Mouse (Mus musculus) midbrain, embryonic 12.5 days (tissue): Measurements from ENCODE around the gene Grk3. TPM values are rescaled to one million over a fixed set of nuclear protein-coding genes. Genes with fewer than 3 reads are reported as not detected.

Experiments
- ATAC-seq: fragments of 200-750 bp; cut with Nextera tagmentation; 2 replicates; pipeline ENCODE4 v1.8.0; 2017; ENCODE audit warnings: low read depth, moderate TSS enrichment, moderate library complexity; ENCODE audit not compliant: low FRiP score
- H3K27ac ChIP-seq: fragments of 300-500 bp; sonication (generic); replicated peaks from 2 replicates; pipeline ENCODE4 v1.5.1; 2016; ENCODE audit warnings: mild to moderate bottlenecking
- H3K27me3 ChIP-seq: fragments of 300-500 bp; sonication (generic); 2 replicates; pipeline ENCODE4 v1.6.1; 2016; ENCODE audit warnings: mild to moderate bottlenecking
- H3K36me3 ChIP-seq: fragments of 300-500 bp; sonication (generic); 2 replicates; pipeline ENCODE4 v1.6.1; 2016
- H3K4me1 ChIP-seq: fragments of 300-500 bp; sonication (generic); 2 replicates; pipeline ENCODE4 v1.6.1; 2016
- H3K4me2 ChIP-seq: fragments of 300-500 bp; sonication (generic); replicated peaks from 2 replicates; pipeline ENCODE4 v1.6.1; 2016; ENCODE audit warnings: mild to moderate bottlenecking, moderate library complexity
- H3K4me3 ChIP-seq: fragments of 300-500 bp; sonication (generic); 2 replicates; pipeline ENCODE4 v1.5.1; 2016; ENCODE audit warnings: mild to moderate bottlenecking
- H3K9ac ChIP-seq: fragments of 300-500 bp; sonication (generic); replicated peaks from 2 replicates; pipeline ENCODE4 v1.6.1; 2016; ENCODE audit warnings: mild to moderate bottlenecking, moderate library complexity
- H3K9me3 ChIP-seq: fragments of 300-500 bp; sonication (generic); 2 replicates; pipeline ENCODE4 v1.6.1; 2016; ENCODE audit warnings: mild to moderate bottlenecking
- WGBS: fragments of 180-500 bp; shearing (Covaris S2); methylation state at CpG from one replicate; pipeline ENCODE4 v1.1.7; 2016; 5-methylcytosine and 5-hydroxymethylcytosine counted together
- polyA plus RNA-seq: library from polyadenylated mRNA; unstranded; fragments of >200 nt; fragmentation: Nextera tagmentation; extraction: Ambion mirVana; gene quantifications from 2 replicates; pipeline ENCODE4 v1.2.1, GENCODE M21; 2016

Gene Grk3
- polyA plus RNA-seq = 10.4 and 10.6 TPM in 2 replicates

DNA sequence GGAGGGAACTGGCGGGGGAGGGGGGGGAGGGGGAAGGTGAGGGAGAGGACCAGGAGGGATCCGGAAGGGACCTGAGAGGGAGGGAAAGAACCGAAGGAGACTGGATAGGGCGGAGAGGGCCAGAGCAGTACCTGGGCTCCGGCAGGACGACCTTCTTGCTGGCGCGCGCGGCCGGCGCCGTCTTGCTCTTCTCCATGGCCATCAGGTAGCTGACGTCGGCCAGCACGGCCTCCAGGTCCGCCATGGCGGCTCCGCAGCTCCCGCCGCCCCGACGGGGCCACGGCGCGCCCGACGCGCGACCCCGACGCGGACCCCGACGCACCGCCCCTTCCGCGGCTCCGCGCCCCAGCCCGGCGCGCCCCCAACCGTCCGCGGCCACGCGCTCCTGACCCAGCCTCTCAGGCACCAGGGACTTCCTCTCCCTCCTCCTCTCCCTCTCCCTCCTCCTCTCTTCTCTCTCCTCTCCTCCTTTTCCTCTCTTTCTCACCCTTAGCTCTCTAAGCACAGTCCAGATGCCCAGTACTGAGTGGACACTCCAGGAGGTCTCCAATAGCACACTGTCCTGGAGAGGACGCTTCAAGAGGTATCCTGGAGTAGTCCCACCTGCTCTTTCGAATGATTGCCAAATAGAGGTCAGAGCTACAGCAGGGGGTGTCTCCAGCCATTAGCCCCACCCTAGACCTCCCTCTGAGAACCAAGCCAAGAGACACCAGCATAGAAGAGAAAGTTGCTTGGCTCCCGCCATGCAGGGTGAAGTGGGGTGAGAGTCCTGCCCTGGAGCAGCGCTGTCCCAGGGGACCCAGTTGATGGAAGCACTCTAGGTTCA lies at the start of gene Grk3:
TSS of gene Grk3 (minus strand) at position 556 of the 826 bp plus-strand sequence.
- WGBS = 10% methylated on average over 15 of the region's 52 CpGs

DNA sequence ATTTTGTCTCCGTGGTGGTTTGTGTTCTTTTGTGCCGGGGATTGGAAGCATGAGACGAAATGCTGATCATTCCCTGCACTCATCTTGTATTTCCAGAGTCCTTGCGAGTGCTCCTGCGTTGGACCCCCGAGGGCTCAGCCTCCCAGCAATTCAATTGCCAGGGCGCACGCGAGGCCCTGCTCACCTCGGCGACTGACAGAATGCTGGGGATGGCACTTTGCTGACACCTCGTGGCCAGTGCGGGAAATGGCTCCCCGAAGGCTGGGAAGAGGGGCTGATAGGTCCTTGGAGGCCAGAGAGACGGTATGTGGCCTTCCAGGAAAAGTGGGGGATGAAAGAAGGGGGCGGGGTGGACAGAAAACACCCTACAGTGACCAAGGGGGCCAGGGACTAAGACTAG lies 38.7 kb upstream of the Grk3 start:
- H3K9ac ChIP-seq = no peak overlapping the region
- peaks cover 11% of the 10 kb centered on the region for H3K4me1 ChIP-seq
- no peak overlapping the region for H3K27ac ChIP-seq
- no peaks in the 10 kb centered on the region for H3K9me3 ChIP-seq
- H3K27me3 ChIP-seq = peaks cover 13% of the 10 kb centered on the region
- H3K4me3 ChIP-seq = no peak overlapping the region
- 4% methylated on average over 16 of the region's 16 CpGs for WGBS
- peak; percentile 54 for ATAC-seq
- H3K36me3 ChIP-seq = no peaks in the 10 kb centered on the region
- H3K4me2 ChIP-seq = no peak overlapping the region

More for the DNA sequence above, at the start of gene Grk3:
- Histone ChIP-seq H3K27ac (no peak within 1 kb of the TSS), H3K4me3 (peak within 1 kb of the TSS; percentile 58), H3K36me3 (no peaks in the 10 kb centered on the region), H3K9ac (peak within 1 kb of the TSS; percentile 65), H3K9me3 (no peaks in the 10 kb centered on the region), H3K4me1 (peaks cover 11% of the 10 kb centered on the region), H3K27me3 (peaks cover 25% of the 10 kb centered on the region), H3K4me2 (peak within 1 kb of the TSS; percentile 69)
- ATAC-seq = peak; percentile 69

GRCm38 (mm10) chr5:113050581-113051185 lies 35.1 kb upstream of the Grk3 start:
- no peak for ATAC-seq
- H3K4me1 ChIP-seq = peaks cover 14% of the 10 kb centered on the region
- no peak overlapping the region for H3K27ac ChIP-seq
- H3K27me3 ChIP-seq = peaks cover 9% of the 10 kb centered on the region
- no peak overlapping the region for H3K4me3 ChIP-seq
- no peaks in the 10 kb centered on the region for H3K9me3 ChIP-seq
- no peak overlapping the region for H3K9ac ChIP-seq
- no peak overlapping the region for H3K4me2 ChIP-seq
- 82% methylated on average over 7 of the region's 7 CpGs for WGBS
- no peaks in the 10 kb centered on the region for H3K36me3 ChIP-seq

DNA sequence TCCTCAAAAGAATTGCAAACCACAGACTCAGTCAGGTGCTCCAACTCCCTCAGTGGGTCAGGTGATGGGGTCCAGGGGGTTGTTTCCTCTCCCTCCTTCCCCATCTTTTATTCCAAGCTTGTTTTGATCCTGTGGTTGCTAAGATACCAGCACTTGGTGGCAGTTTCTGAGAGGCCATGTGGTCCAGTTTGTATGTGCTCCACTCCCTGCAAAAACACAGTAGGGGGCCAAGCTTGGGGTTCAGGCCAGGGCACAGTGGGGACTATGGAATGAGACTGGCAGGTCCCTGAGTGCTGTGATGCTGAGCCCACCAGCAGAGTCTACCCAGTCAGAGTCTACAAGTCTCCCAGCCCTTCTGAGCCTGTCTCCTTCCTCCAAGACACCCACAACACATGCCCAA lies 34.3 kb upstream of the Grk3 start:
- H3K27me3 ChIP-seq = peaks cover 4% of the 10 kb centered on the region

DNA sequence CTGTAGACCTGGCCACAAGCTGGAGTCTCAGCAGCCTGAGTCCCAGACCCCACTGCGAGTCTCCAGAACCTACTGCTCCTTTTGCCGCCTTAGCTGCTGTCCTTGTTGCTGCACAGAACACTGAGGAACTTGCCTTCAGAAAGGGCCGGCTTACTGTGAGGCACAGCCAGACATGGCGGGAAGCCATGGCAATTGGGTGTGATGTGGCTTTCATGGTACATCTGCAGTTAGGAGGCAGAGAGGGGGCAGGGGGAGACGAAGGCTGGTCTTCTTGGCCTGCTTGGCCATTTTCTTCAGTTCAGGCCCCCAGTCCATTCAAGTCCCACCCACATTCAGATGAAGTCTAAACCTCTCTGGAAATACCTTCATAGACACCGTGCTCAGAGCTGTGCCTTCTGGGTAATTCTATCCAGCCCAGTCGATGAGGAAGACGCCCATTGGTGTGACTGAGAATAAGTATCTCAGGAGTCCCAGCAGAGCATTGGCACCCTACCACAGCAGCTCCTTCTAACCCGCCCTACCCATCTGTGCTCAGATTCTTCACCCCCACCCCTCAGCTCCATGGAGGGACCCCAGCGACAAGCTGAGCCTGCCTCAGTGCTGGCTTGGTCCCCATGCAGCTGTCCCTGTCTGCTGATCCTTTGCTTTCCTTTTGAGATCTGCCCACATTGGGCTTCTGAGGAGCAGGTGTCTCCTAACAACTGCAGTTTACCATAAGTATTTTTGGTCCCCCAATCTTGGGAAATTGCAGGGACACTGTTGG lies 30.1 kb upstream of the Grk3 start:
- H3K4me1 ChIP-seq = peaks cover 28% of the 10 kb centered on the region
- ATAC-seq = no peak
- no peak overlapping the region for H3K4me2 ChIP-seq
- H3K4me3 ChIP-seq = no peak overlapping the region
- no peaks in the 10 kb centered on the region; the same call in 1 of the 2 replicates for H3K27me3 ChIP-seq
- H3K9me3 ChIP-seq = no peaks in the 10 kb centered on the region
- 87% methylated on average over 10 of the region's 10 CpGs for WGBS
- H3K36me3 ChIP-seq = no peaks in the 10 kb centered on the region
- H3K27ac ChIP-seq = no peak overlapping the region
- no peak overlapping the region for H3K9ac ChIP-seq

More for the DNA sequence above, 34.3 kb upstream of the Grk3 start:
- Histone ChIP-seq H3K4me3 (no peak overlapping the region), H3K9me3 (no peaks in the 10 kb centered on the region), H3K4me1 (peaks cover 14% of the 10 kb centered on the region), H3K27ac (no peak overlapping the region), H3K9ac (no peak overlapping the region), H3K36me3 (no peaks in the 10 kb centered on the region), H3K4me2 (no peak overlapping the region)
- ATAC-seq = no peak

GRCm38 (mm10) chr5:113043531-113043930 lies 27.9 kb upstream of the Grk3 start:
- 89% methylated on average over 8 of the region's 8 CpGs for WGBS
- no peak overlapping the region for H3K27ac ChIP-seq

DNA sequence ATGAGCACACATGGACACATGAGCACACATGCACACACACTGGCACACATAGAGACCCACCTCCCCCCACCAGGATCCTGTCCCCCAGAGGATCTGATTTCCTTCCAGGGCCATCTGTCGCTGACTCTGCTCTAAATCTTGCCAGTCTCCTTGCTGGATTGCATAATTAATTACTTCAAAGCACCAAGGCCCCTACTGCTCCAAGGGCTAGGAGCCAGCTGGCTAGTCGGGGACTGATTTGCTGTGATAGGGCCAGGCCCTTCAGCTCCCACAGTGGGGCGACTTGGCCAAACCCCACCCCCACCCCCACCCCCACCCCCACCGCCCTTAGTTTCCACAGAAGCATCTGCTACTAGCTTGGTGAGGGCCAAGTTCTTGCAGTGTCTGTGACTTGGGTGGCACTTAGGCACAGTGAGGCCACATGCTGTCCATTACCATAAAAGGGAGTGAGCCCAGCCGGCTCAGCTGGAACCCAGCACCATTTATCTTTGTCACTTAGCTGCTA lies 26.0 kb upstream of the Grk3 start:
- Histone ChIP-seq H3K4me3 (no peak overlapping the region), H3K27me3 (no peaks in the 10 kb centered on the region), H3K27ac (peak overlapping the region; percentile 77), H3K4me2 (no peak overlapping the region), H3K36me3 (no peaks in the 10 kb centered on the region), H3K9me3 (no peaks in the 10 kb centered on the region), H3K4me1 (peaks cover 19% of the 10 kb centered on the region), H3K9ac (no peak overlapping the region)
- ATAC-seq = peak; percentile 93
- WGBS = 9% methylated on average over 5 of the region's 5 CpGs

More at GRCm38 (mm10) chr5:113043531-113043930, 27.9 kb upstream of the Grk3 start:
- Histone ChIP-seq H3K4me1 (peaks cover 18% of the 10 kb centered on the region), H3K4me3 (no peak overlapping the region), H3K36me3 (no peaks in the 10 kb centered on the region), H3K27me3 (no peaks in the 10 kb centered on the region), H3K9me3 (no peaks in the 10 kb centered on the region), H3K9ac (no peak overlapping the region), H3K4me2 (no peak overlapping the region)
- ATAC-seq = no peak

GRCm38 (mm10) chr5:113040776-113041175 lies 25.2 kb upstream of the Grk3 start:
- Histone ChIP-seq H3K4me1 (peaks cover 18% of the 10 kb centered on the region), H3K4me2 (no peak overlapping the region), H3K36me3 (no peaks in the 10 kb centered on the region), H3K27ac (peak overlapping the region; percentile 77), H3K9me3 (no peaks in the 10 kb centered on the region), H3K9ac (no peak overlapping the region), H3K27me3 (no peaks in the 10 kb centered on the region), H3K4me3 (no peak overlapping the region)
- WGBS = 79% methylated on average over 6 of the region's 6 CpGs
- no peak for ATAC-seq

DNA sequence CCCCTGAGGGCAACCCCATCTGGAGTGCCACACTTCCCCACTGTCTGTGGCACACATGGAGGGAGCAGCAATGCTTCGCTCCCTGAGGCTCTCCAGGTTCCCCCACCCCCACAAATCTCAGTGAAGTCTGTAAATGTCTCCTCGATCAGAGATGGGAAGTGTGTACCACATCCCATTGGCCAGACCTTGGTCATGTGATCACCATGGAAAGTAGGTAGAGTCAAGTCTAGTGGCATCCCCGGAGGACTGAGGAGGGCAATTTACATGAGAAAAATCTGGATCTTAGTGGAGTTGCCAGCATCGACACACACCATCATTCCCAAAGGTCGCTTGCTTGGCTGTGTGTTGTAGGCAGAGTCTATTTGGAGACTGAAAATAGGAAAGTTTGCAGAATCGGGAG lies 23.0 kb upstream of the Grk3 start:
- H3K36me3 ChIP-seq = no peaks in the 10 kb centered on the region
- H3K27ac ChIP-seq = no peak overlapping the region
- peaks cover 31% of the 10 kb centered on the region for H3K4me1 ChIP-seq
- H3K9me3 ChIP-seq = no peaks in the 10 kb centered on the region
- H3K9ac ChIP-seq = no peak overlapping the region
- H3K4me2 ChIP-seq = no peak overlapping the region
- no peaks in the 10 kb centered on the region for H3K27me3 ChIP-seq
- ATAC-seq = no peak
- WGBS = 83% methylated on average over 6 of the region's 6 CpGs
- H3K4me3 ChIP-seq = no peak overlapping the region

DNA sequence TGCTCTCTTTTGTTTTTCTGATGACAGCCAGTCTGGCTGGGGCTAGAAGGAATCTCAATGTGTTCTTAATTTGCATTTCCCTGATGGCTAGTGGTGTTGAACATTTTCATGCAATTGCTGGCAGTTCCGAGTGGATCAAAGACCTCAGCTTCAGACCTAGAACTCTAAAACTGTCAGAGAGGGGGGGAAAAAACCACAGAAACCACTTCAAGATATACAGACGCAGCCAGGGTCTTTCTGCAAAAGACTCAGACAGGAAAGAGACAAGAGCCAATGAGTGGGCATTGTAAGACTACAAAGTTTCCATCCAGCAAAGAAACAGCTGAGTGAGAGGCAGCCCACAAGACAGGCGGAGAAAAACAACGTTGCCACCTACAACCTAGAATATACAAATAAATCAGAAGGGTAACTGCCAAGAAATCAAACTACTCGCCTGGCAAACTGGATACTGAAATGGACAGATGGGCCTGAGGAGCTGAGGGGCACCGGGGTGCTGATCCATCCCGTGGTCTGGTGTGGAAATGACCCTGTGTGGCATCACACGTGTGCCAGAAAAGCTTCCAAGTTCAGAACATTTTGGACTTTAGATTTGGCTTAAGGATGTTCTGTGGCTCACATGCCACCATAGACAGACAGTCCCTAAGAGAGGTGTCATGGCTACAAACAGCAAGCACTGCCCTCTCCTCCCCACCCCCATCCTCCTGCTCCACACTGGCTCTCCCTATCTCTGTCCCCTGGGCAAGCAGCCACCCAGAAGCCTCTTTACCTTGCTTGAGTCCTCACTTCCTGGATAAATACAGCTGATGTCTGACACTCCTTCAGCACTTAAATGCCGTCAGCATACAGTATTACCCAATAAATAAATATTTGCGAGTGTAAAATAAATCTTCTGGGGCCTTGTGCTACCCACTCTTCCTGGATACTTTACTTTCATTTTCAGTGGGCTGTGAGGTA lies 19.8 kb upstream of the Grk3 start:
- H3K27me3 ChIP-seq = no peaks in the 10 kb centered on the region
- H3K9me3 ChIP-seq = no peaks in the 10 kb centered on the region
- no peak overlapping the region for H3K27ac ChIP-seq
- WGBS = 73% methylated on average over 10 of the region's 10 CpGs
- no peak overlapping the region for H3K4me2 ChIP-seq
- no peak overlapping the region for H3K9ac ChIP-seq
- H3K36me3 ChIP-seq = no peaks in the 10 kb centered on the region
- no peak for ATAC-seq
- peaks cover 26% of the 10 kb centered on the region for H3K4me1 ChIP-seq
- no peak overlapping the region for H3K4me3 ChIP-seq

GRCm38 (mm10) chr5:113031201-113031754 lies 15.7 kb upstream of the Grk3 start:
- Histone ChIP-seq H3K27me3 (no peaks in the 10 kb centered on the region), H3K36me3 (no peaks in the 10 kb centered on the region), H3K4me1 (peaks cover 23% of the 10 kb centered on the region), H3K27ac (peak overlapping the region; percentile 25; the same call in 1 of the 2 replicates), H3K9ac (no peak overlapping the region), H3K4me3 (no peak overlapping the region), H3K4me2 (no peak overlapping the region), H3K9me3 (no peaks in the 10 kb centered on the region)
- no peak for ATAC-seq
- 71% methylated on average over 15 of the region's 15 CpGs for WGBS
